Mouse (Mus musculus): ENCODE data around the gene Zfp106. TPM values are rescaled to one million over a fixed set of nuclear protein-coding genes. Genes with fewer than 3 reads are reported as not detected.
"Not testable (repeated sequence)": the region's sequence is repeated elsewhere in the genome, so short reads cannot be mapped to it uniquely, and the experiment has no call there.

Gene Zfp106
- 100 to 1,000 TPM; 423 to 433 TPM for total RNA-seq (2021)

- intact Hi-C loops (cut with DNase I): no loop called here
- DNase-seq (ENCODE audit: low spot score): peak; percentile 78
Observed at GRCm38 (mm10) chr2:120563235-120563990, at the start of gene Zfp106. TSS of gene Zfp106 (minus strand) at chr2:120563843.

GRCm38 (mm10) chr2:120608830-120609723 lies 45.4 kb upstream of the Zfp106 start, which contains the start of the genes Haus2 and Lrrc57:
TSS of gene Haus2 (plus strand) at chr2:120609383.
TSS of gene Lrrc57 (minus strand) at chr2:120609520.
- intact Hi-C loops (cut with DNase I): loop anchor here (2.0 to 5.0 kb wide), 4 partner anchors 42 to 132 kb away; partner anchors contain the start of gene Snap23
- peak; percentile 80 for DNase-seq (ENCODE audit: low spot score)

GRCm38 (mm10) chr2:120606021-120606690 lies 42.5 kb upstream of the Zfp106 start:
- no peak for DNase-seq (ENCODE audit: low spot score)
- intact Hi-C loops (cut with DNase I): loop anchor here (5.0 kb wide), 3 partner anchors 39 to 129 kb away; partner anchors contain the start of gene Snap23

GRCm38 (mm10) chr2:120599506-120599905 lies 35.9 kb upstream of the Zfp106 start:
- DNase-seq (ENCODE audit: low spot score): no peak
- intact Hi-C loops (cut with DNase I): no loop called here

GRCm38 (mm10) chr2:120597734-120598133 lies 34.1 kb upstream of the Zfp106 start:
- no peak for DNase-seq (ENCODE audit: low spot score)
- intact Hi-C loops (cut with DNase I): no loop called here

- DNase-seq (ENCODE audit: low spot score): no peak
- intact Hi-C loops (cut with DNase I): no loop called here
Observed at GRCm38 (mm10) chr2:120592227-120592626, 28.6 kb upstream of the Zfp106 start.

- no peak for DNase-seq (ENCODE audit: low spot score)
- intact Hi-C loops (cut with DNase I): no loop called here
Observed at GRCm38 (mm10) chr2:120589759-120590158, 26.1 kb upstream of the Zfp106 start.

GRCm38 (mm10) chr2:120578286-120578685 lies 14.6 kb upstream of the Zfp106 start:
- intact Hi-C loops (cut with DNase I): loop anchor here (5.0 kb wide), 1 partner anchor 41 kb away; no protein-coding TSS in a partner anchor
- no peak for DNase-seq (ENCODE audit: low spot score)

GRCm38 (mm10) chr2:120577799-120578198 lies 14.2 kb upstream of the Zfp106 start:
- intact Hi-C loops (cut with DNase I): loop anchor here (5.0 kb wide), 1 partner anchor 40 kb away; no protein-coding TSS in a partner anchor
- DNase-seq (ENCODE audit: low spot score): no peak

GRCm38 (mm10) chr2:120575978-120576377 lies 12.3 kb upstream of the Zfp106 start:
- intact Hi-C loops (cut with DNase I): loop anchor here (5.0 kb wide), 1 partner anchor 39 kb away; no protein-coding TSS in a partner anchor

GRCm38 (mm10) chr2:120575121-120575520 lies 11.5 kb upstream of the Zfp106 start:
- no peak for DNase-seq (ENCODE audit: low spot score)
- intact Hi-C loops (cut with DNase I): loop anchor here (5.0 kb wide), 1 partner anchor 38 kb away; no protein-coding TSS in a partner anchor

More at GRCm38 (mm10) chr2:120575978-120576377, 12.3 kb upstream of the Zfp106 start:
- no peak for DNase-seq (ENCODE audit: low spot score)

GRCm38 (mm10) chr2:120572161-120572560 lies 8.5 kb upstream of the Zfp106 start:
- DNase-seq (ENCODE audit: low spot score); intact Hi-C loops (cut with DNase I): not testable (repeated sequence)

- intact Hi-C loops (cut with DNase I): no loop called here
- DNase-seq (ENCODE audit: low spot score): no peak
Observed at GRCm38 (mm10) chr2:120571081-120571480, 7.4 kb upstream of the Zfp106 start.

GRCm38 (mm10) chr2:120567798-120568320 lies 4.2 kb upstream of the Zfp106 start:
- DNase-seq (ENCODE audit: low spot score): no peak
- intact Hi-C loops (cut with DNase I): loop anchor here (5.0 kb wide), 1 partner anchor 39 kb away; the partner anchor contains the start of genes Haus2 and Lrrc57

- DNase-seq (ENCODE audit: low spot score): peak; percentile 96
- intact Hi-C loops (cut with DNase I): loop anchor here (5.0 kb wide), 1 partner anchor 40 kb away; the partner anchor contains the start of genes Haus2 and Lrrc57
Observed at GRCm38 (mm10) chr2:120566886-120567797, 3.5 kb upstream of the Zfp106 start, which contains the start of gene Snap23. TSS of gene Snap23 (plus strand) at chr2:120567671.

- DNase-seq (ENCODE audit: low spot score): no peak
- intact Hi-C loops (cut with DNase I): loop anchor here (5.0 kb wide), 1 partner anchor 42 kb away; the partner anchor contains the start of genes Haus2 and Lrrc57
Observed at GRCm38 (mm10) chr2:120565363-120565762, 1.7 kb upstream of the Zfp106 start.

- intact Hi-C loops (cut with DNase I): loop anchor here (5.0 kb wide), 1 partner anchor 43 kb away; the partner anchor contains the start of genes Haus2 and Lrrc57
- DNase-seq (ENCODE audit: low spot score): not testable (repeated sequence)
Observed at GRCm38 (mm10) chr2:120564548-120565188, 1.0 kb upstream of the Zfp106 start.

Data from heart, postnatal 25 days (tissue).